Mouse (Mus musculus) T-helper 1 cell (primary cell): Measurements from ENCODE around the gene Adamtsl2.

Experiments used
- in situ Hi-C: fragments of 300-600 bp; cut with MboI, MseI; formaldehyde crosslinking; loops from one replicate; pipeline ENCODE4 v1.15.1; 2025; ENCODE audit warnings: high pct_unique_total_duplicates

The Adamtsl2 gene

DNA sequence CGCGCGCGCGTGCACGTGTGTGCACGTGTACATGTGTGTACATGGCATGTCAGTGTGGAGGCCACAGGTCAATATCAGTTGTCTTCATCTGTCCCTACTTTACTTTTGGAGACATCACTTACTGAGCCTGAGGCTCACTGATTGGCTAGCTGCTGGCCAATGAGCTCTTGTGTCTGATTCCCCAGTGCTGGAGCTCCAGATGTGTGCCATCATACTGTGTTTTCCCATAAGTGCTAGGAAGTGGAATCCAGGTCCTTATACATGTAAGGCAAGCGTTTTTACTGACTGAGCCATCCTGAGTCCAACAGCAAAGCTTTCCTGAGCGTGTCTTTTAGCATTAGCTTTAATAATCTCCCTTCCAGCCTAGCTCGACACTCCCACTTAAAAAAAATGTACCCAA lies 35.0 kb downstream of the Adamtsl2 start:
- in situ Hi-C loops = loop anchor here (10.0 kb wide), 1 partner anchor 321 kb away; no protein-coding TSS in a partner anchor

- in situ Hi-C loops = loop anchor here (10.0 kb wide), 1 partner anchor 316 kb away; no protein-coding TSS in a partner anchor
Measured at GRCm38 (mm10) chr2:27118452-27118851, 39.3 kb downstream of the Adamtsl2 start.

GRCm38 (mm10) chr2:27119766-27120165 lies 40.6 kb downstream of the Adamtsl2 start:
- in situ Hi-C loops = loop anchor here (5.0 to 10.0 kb wide), 2 partner anchors 113 to 315 kb away; no protein-coding TSS in a partner anchor

DNA sequence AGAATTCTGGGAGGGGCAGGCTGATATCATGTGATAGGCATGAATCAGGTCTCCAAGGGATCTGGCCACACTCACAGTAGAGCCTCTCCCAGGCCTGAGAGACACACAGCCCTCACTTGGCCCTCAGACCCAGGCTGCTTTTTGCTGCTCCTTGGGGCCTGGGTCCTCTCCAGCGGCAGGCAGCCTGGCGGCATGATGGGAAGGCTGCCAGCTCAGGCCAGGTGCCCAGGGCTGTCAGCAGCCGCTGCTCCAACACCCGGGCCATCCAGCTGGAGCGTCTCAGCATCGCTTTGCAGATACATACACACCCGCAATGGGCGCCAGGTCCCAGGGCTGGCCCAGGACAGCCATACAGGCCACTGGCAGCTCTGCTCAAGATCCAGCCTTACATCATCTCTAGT lies 41.1 kb downstream of the Adamtsl2 start:
- in situ Hi-C loops = loop anchor here (5.0 kb wide), 1 partner anchor 112 kb away; no protein-coding TSS in a partner anchor

DNA sequence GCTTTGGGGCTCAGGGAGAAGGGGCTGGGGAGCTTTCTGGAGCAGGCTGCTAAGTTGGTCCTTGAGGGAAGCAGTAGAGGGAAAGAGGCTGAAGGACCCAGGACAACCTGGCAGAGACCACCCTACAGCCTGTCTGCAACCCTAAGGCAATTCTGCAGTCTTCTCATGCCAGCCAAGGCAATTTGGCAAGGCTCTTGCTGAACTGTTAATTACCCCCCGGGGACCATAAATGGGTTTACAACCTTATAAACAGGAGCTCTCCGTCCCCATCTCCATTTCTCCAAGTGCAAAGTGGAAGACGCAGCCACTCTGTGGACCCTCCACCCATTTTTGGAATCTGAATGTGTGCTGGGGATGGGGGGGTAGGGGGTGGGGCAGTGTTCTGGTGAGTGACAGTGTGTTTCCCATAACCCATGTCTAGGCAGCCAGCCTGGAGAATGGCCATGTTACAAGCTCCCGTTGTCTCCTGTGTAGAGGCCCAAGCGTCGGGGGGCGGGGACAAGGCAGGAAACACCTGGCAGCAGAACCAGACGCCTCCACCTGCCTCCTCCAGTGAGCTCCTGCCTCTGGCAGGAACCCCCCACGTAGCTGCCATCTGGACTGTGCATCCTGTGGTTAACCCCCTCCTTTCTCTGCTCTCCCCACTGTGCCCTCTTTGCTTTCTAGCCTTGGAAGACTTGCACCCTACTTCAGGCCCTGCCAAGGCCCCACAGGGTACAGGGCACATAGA lies 42.6 kb downstream of the Adamtsl2 start:
- in situ Hi-C loops = loop anchor here (5.0 kb wide), 1 partner anchor 111 kb away; no protein-coding TSS in a partner anchor

- in situ Hi-C loops = loop anchor here (5.0 kb wide), 1 partner anchor 110 kb away; no protein-coding TSS in a partner anchor
Measured at GRCm38 (mm10) chr2:27122578-27122977, 43.4 kb downstream of the Adamtsl2 start.

- in situ Hi-C loops = loop anchor here (5.0 kb wide), 1 partner anchor 109 kb away; no protein-coding TSS in a partner anchor
Measured at GRCm38 (mm10) chr2:27123121-27123520, 43.9 kb downstream of the Adamtsl2 start.

GRCm38 (mm10) chr2:27125979-27126378 lies 46.8 kb downstream of the Adamtsl2 start:
- in situ Hi-C loops = no loop called here

GRCm38 (mm10) chr2:27126496-27126895 lies 47.3 kb downstream of the Adamtsl2 start:
- in situ Hi-C loops = no loop called here

DNA sequence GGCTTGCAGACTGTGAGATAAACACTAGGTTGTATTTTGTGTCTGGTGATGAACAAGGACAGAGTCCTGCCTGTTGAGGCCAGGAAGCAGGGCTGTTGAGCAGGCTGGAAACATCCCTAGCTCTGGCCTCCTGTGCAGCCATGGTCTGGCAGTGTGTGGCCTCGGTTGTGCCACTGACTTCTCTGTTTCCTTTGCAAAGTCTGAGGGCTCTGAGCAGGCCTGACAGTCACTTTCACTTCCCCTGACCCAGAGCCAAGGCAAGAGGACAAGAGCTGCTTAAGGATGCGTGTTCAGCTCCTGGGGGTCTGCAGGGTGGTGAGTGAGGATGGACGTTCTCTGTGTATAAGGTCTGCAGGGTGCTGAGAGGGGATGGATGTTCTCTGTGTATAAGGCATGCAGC lies 49.8 kb downstream of the Adamtsl2 start:
- in situ Hi-C loops = no loop called here

GRCm38 (mm10) chr2:27135935-27136334 lies 56.8 kb downstream of the Adamtsl2 start:
- in situ Hi-C loops = no loop called here

DNA sequence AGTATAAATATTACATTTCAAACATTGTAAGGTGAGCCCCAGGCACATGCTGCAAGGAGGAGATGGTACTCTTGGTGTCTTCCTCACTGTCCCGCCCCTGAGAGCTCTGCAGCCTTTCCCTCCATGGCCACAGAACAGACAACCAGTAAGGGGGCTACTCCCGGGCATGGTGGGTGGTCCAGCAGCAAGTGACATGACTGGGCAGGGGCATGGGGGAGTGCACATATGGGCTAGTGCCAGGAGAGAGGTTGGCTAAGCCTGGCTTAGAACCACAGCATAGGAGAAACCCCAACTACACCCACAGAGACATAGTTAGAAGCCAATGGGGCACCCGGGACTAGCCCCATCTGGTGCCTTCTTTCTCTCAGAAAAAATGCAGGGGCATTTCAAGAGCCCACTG lies 57.2 kb downstream of the Adamtsl2 start:
- in situ Hi-C loops = no loop called here

DNA sequence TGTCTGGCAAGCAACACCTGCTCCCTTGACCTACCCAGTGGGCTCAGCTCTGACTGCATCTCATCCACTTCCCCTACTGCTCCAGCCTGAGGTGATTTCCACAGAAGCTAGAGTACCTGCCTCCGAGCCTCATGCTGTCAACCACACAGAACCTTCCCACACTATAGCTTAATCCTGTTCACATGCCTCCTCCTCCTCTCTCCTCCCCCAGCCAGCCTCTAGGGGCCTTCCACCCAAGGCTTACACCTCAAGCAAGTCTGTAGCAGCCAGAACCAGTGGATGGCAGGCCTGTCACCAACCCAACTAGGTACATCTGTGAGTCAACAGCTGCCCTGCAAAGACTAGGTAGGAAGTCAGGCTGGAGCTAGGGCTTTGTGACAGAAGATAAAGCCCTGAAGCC lies 57.6 kb downstream of the Adamtsl2 start:
- in situ Hi-C loops = no loop called here

GRCm38 (mm10) chr2:27138356-27138755 lies 59.2 kb downstream of the Adamtsl2 start:
- in situ Hi-C loops = no loop called here

DNA sequence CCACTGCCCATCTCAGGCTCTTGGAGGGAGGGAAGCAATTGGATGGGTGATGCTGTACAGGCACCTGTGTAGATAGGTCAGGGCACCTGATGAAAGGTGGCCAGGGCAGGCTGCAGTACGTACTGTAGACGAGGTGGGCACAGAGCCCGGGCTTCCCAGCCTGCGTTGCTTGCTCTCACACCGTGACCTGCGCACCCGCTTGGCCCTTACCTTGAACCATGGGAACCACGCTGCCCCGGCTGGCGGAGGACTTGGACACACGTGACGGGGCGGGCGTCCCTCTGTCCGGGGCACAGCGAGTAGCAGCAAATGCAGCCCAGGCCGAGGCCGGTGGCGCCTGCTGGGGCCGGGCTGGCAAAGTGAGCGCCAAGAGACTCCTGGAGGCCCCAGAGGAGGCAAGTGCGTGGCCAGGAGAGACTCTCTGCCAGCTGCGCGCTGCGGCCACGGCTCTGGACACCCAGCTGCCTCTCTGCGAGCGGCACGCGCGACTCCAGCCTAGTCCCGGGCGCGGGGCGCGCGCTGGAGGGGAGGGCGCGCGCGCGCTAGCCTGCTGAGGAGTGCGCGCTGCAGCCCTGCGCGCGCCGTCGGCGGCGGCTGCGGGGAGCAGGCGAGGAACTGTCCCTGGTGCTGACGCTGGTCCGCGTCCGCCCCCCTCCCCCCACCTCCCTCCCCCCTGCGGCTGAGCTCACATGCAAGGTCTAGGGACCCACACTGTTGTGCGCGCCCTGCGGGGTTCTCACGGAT lies 62.9 kb downstream of the Adamtsl2 start, which contains the start of gene Fam163b:
Fam163b (minus strand) TSS at position 542 of the 744 bp plus-strand sequence.
- in situ Hi-C loops = no loop called here

- in situ Hi-C loops = no loop called here
Measured at GRCm38 (mm10) chr2:27144957-27145356, 65.8 kb downstream of the Adamtsl2 start.

GRCm38 (mm10) chr2:27146840-27147239 lies 67.7 kb downstream of the Adamtsl2 start:
- in situ Hi-C loops = no loop called here

DNA sequence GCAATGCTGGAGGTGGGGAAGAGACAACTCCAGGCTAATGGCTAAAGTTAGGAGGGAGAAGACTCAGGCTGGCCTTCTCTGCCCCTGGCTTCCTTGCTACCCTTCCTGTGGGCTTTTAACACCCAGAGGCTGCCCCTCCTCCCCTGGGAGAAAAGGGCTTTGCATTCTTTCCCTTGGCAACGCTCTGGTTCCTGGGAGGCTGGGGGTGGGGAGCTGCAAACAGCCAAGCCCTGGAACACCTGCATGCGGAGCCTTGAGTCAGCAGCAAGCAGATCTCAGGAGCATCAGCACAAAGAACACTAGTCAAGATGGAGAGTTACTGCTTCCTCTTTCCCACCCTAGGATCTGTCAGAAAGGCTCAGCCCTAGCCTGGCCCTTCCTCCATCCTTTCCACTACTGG lies 70.3 kb downstream of the Adamtsl2 start:
- in situ Hi-C loops = no loop called here

GRCm38 (mm10) chr2:27154466-27155185 lies 75.4 kb downstream of the Adamtsl2 start:
- in situ Hi-C loops = no loop called here

DNA sequence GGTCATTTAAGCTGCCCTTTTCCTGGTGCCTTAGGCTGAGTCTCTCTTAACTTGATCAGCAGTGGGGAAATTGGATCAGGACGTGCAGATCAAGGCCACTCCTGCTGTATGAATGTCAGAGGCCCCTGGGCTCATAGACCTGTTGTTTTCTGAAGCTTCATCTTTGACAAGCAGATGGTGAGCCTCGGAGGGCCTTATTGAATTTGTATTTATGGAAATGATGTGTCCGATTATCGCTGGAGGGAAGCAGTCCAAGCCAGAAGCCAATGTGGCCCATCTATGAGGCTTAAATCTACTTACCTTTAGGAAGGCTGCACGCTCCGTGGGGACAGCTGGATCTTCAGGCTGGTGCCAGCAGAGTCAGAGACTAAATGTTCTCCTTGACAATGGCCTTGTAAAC lies 77.4 kb downstream of the Adamtsl2 start:
- in situ Hi-C loops = no loop called here
